Mouse (Mus musculus) myocyte (in vitro differentiated cells): ENCODE measurements around the gene Fndc4. TPM values are rescaled to one million over a fixed set of nuclear protein-coding genes. Genes with fewer than 3 reads are reported as not detected.
A peak's percentile ranks its signal among the peaks of the same experiment; 100 is the strongest.

ENCODE experiments used
- H3K27me3 ChIP-seq: one replicate; pipeline ENCODE4 v1.6.1; 2011; ENCODE audit not compliant: control insufficient read depth, insufficient read depth, insufficient read length
- H3K36me3 ChIP-seq: one replicate; pipeline ENCODE4 v1.6.1; 2011; ENCODE audit not compliant: control insufficient read depth, insufficient read depth
- H3K4me2 ChIP-seq: one replicate; pipeline ENCODE4 v1.6.1; 2011; ENCODE audit warnings: low read depth, control low read depth
- H3K4me3 ChIP-seq: one replicate; pipeline ENCODE4 v1.5.1; 2011; ENCODE audit warnings: mild to moderate bottlenecking, control low read depth, moderate library complexity
- H3K79me2 ChIP-seq: one replicate; pipeline ENCODE4 v1.6.1; 2011; ENCODE audit not compliant: control insufficient read depth, insufficient read depth
- H3ac ChIP-seq: one replicate; pipeline ENCODE4 v1.6.1; 2011; ENCODE audit not compliant: control insufficient read depth, insufficient read length
- CEBPB ChIP-seq: IDR thresholded peaks from 2 replicates; pipeline ENCODE4 v1.6.1; 2011; ENCODE audit warnings: mild to moderate bottlenecking, moderate library complexity; ENCODE audit not compliant: poor library complexity, insufficient read depth, severe bottlenecking
- E2F4 ChIP-seq: IDR thresholded peaks from one replicate; pipeline ENCODE4 v1.6.1; 2011; ENCODE audit warnings: mild to moderate bottlenecking, control low read depth, moderate library complexity; ENCODE audit not compliant: insufficient read depth
- MAX ChIP-seq: IDR thresholded peaks from one replicate; pipeline ENCODE4 v1.6.1; 2011; ENCODE audit warnings: low read depth, mild to moderate bottlenecking, control low read depth
- MYOD1 ChIP-seq, 3 experiments: IDR thresholded peaks; one replicate each; pipeline ENCODE4 v1.6.1; 2011; ENCODE audit warnings: control low read depth in 2 of 3, low read depth in 2 of 3, mild to moderate bottlenecking in 2 of 3, moderate library complexity in 1 of 3; ENCODE audit not compliant: insufficient read length in 2 of 3, control insufficient read depth in 1 of 3
- MYOG ChIP-seq, 3 experiments: IDR thresholded peaks; one replicate each; pipeline ENCODE4 v1.6.1; 2011; ENCODE audit warnings: control low read depth in 2 of 3, low read depth in 2 of 3, mild to moderate bottlenecking in 2 of 3; ENCODE audit not compliant: insufficient read length in 2 of 3, control insufficient read depth in 1 of 3, insufficient read depth in 1 of 3
- POLR2A ChIP-seq: IDR thresholded peaks from one replicate; pipeline ENCODE4 v1.6.1; 2011; ENCODE audit warnings: low read depth, mild to moderate bottlenecking, control low read depth, moderate library complexity; ENCODE audit not compliant: insufficient read length
- POLR2AphosphoS2 ChIP-seq: IDR thresholded peaks from one replicate; pipeline ENCODE4 v1.6.1; 2011; ENCODE audit warnings: low read depth, control low read depth; ENCODE audit not compliant: insufficient read length
- REST ChIP-seq: IDR thresholded peaks from one replicate; pipeline ENCODE4 v1.6.1; 2011; ENCODE audit warnings: mild to moderate bottlenecking, control low read depth, moderate library complexity; ENCODE audit not compliant: insufficient read depth, insufficient read length
- SRF ChIP-seq: IDR thresholded peaks from one replicate; pipeline ENCODE4 v1.6.1; 2011; ENCODE audit warnings: low read depth; ENCODE audit not compliant: control insufficient read depth, insufficient read length
- TCF12 ChIP-seq: IDR thresholded peaks from one replicate; pipeline ENCODE4 v1.6.1; 2011; ENCODE audit warnings: mild to moderate bottlenecking, control low read depth; ENCODE audit not compliant: poor library complexity, insufficient read depth, severe bottlenecking
- TCF3 ChIP-seq: IDR thresholded peaks from one replicate; pipeline ENCODE4 v1.6.1; 2011; ENCODE audit warnings: low read depth, control low read depth; ENCODE audit not compliant: insufficient read length
- USF1 ChIP-seq: IDR thresholded peaks from one replicate; pipeline ENCODE4 v1.6.1; 2011; ENCODE audit warnings: low read depth, mild to moderate bottlenecking, control low read depth, moderate library complexity
- polyA plus RNA-seq: library from polyadenylated mRNA; unstranded; fragments of >200 nt; fragmentation: generic; extraction: Trizol; gene quantifications from one replicate; pipeline ENCODE4 v1.2.1, GENCODE M21; 2012; ENCODE audit warnings: missing spikeins

Fndc4 gene
- polyA plus RNA-seq = 4.9 TPM

DNA sequence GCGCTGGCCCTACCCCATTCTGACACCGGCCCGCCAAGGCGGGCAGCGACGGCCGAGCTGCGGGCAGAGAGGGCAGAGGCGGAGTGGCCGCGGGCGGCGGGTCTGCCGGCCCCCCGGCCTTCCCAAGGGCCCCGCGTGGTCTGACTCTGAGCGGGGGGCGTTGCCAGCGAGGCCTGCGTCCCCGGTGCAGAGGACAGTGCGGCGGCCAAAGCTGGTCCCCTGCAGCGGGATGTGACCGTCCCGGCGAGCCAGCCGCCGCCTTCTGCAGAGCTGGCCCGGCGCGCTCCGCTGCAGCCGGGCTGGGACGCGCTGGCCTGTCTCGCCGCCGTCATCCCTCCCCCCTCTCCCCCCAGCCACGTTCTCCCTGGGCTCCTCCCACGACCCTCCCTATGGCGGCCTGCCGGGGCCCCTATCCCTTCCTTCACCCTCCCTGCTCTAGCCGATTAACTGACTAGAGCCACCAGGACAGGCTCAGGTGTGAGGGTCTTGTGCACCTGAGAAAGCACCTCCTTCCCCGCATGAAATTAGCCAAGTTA, at the start of gene Fndc4:
Fndc4 (minus strand) TSS at position 475 of the 536 bp plus-strand sequence.
- peak within 1 kb of the TSS; percentile 82 for H3K4me2 ChIP-seq
- TF ChIP-seq POLR2AphosphoS2 (no peak), USF1 (no peak), SRF (no peak), TCF3 (no peak), POLR2A (peak; percentile 39)
- H3K27me3 ChIP-seq = peaks cover 29% of the 10 kb centered on the region
- H3K4me3 ChIP-seq = peak within 1 kb of the TSS; percentile 11
- no peaks in the 10 kb centered on the region for H3K36me3 ChIP-seq
- no peaks in the 10 kb centered on the region for H3K79me2 ChIP-seq
- H3ac ChIP-seq = peak within 1 kb of the TSS; percentile 5

DNA sequence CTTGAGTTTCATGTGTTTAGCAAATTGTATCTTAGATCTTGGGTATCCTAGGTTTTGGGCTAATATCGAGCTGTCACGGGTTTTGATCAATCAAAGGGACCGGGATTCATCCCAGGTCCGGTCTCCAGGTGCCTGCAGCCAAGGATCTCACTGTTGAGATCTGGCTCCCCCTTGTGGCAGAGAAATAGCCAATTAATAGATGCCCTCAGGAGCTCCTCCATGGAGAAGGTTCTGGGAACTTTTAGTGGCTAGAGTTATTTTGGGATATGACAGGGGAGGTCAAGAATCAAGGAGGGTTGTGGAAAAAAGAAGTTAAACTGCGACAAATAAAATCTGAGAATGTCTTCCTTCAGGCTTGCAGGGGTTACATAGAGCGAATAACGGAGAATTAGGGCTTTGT, 32.4 kb upstream of the Fndc4 start:
- H3K27me3 ChIP-seq = no peaks in the 10 kb centered on the region
- H3K4me2 ChIP-seq = peak overlapping the region; percentile 9
- H3ac ChIP-seq = no peak overlapping the region
- no peaks in the 10 kb centered on the region for H3K79me2 ChIP-seq
- H3K4me3 ChIP-seq = no peak overlapping the region
- no peak for TF ChIP-seq MYOG (IDR thresholded peaks at IDR 0.05; ENCODE audit: control insufficient read depth in 1 of 3, insufficient read depth in 1 of 3, insufficient read length in 2 of 3, low read depth in 2 of 3)
- no peak for TF ChIP-seq TCF12
- TF ChIP-seq POLR2A = no peak
- TF ChIP-seq SRF = no peak
- no peak for TF ChIP-seq MYOD1 (IDR thresholded peaks at IDR 0.05; ENCODE audit: control insufficient read depth in 1 of 3, insufficient read length in 2 of 3, low read depth in 2 of 3)
- TF ChIP-seq POLR2AphosphoS2 = no peak
- no peaks in the 10 kb centered on the region for H3K36me3 ChIP-seq

DNA sequence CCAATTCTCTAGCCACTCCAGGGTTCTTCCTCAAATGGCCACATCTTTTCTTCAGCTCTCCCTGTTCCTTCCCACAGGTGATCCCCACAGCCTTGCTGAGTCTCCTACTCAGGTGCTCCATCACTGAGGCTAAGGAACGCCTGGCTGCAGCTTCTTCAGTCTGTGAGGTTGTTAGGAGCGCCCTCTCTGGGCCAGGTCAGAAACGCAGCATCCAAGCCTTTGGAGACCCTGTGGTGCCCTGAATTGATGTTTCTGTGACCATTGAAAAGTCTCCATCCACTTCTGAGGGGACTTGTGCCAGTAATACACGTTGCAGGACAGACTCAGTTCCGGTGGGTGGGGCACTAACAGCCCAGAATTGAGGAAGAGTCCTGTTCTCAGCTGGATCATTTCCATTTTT, 31.0 kb upstream of the Fndc4 start:
- no peaks in the 10 kb centered on the region for H3K79me2 ChIP-seq
- H3K4me2 ChIP-seq = no peak overlapping the region
- H3ac ChIP-seq = no peak overlapping the region
- H3K36me3 ChIP-seq = no peaks in the 10 kb centered on the region
- no peak overlapping the region for H3K4me3 ChIP-seq
- H3K27me3 ChIP-seq = no peaks in the 10 kb centered on the region
- no peak for TF ChIP-seq TCF3
- TF ChIP-seq REST = no peak
- TF ChIP-seq MAX = no peak
- TF ChIP-seq POLR2AphosphoS2 = no peak
- TF ChIP-seq POLR2A = no peak
- no peak for TF ChIP-seq TCF12
- no peak for TF ChIP-seq MYOG (IDR thresholded peaks at IDR 0.05; ENCODE audit: control insufficient read depth in 1 of 3, insufficient read depth in 1 of 3, insufficient read length in 2 of 3, low read depth in 2 of 3)
- no peak for TF ChIP-seq MYOD1 (IDR thresholded peaks at IDR 0.05; ENCODE audit: control insufficient read depth in 1 of 3, insufficient read length in 2 of 3, low read depth in 2 of 3)
- TF ChIP-seq CEBPB = no peak
- no peak for TF ChIP-seq USF1

DNA sequence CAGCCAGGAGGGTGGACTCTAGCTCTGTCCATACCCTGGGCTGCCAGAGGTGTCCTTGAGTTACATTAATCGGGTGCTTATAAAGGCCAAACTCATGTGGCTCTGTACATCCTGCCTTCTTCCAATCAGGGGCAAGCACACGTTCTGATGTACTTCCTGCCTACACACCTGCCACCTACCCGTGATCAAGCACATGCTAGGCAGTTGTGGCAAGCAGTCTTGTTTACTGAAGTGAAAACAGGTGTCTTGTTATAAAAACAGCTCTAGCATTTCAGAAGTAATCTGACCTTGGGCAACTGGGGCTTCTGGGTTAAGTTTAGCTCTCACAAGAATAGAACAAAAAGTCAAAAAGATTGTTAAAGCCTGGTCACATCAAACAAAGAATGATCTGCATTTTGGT, 28.2 kb upstream of the Fndc4 start:
- H3K27me3 ChIP-seq = no peaks in the 10 kb centered on the region
- no peak overlapping the region for H3ac ChIP-seq
- H3K36me3 ChIP-seq = no peaks in the 10 kb centered on the region
- no peak overlapping the region for H3K4me3 ChIP-seq
- no peak overlapping the region for H3K4me2 ChIP-seq
- H3K79me2 ChIP-seq = no peaks in the 10 kb centered on the region
- TF ChIP-seq POLR2AphosphoS2 (no peak), E2F4 (no peak), MAX (no peak), CEBPB (no peak), REST (no peak), USF1 (no peak), TCF3 (no peak), MYOG (IDR thresholded peaks at IDR 0.05; ENCODE audit: control insufficient read depth in 1 of 3, insufficient read depth in 1 of 3, insufficient read length in 2 of 3, low read depth in 2 of 3) (peak in 2 of 3 experiments; percentile 52 to 54), TCF12 (no peak), MYOD1 (IDR thresholded peaks at IDR 0.05; ENCODE audit: control insufficient read depth in 1 of 3, insufficient read length in 2 of 3, low read depth in 2 of 3) (peak in 2 of 3 experiments; percentile 10 to 70), SRF (no peak)

DNA sequence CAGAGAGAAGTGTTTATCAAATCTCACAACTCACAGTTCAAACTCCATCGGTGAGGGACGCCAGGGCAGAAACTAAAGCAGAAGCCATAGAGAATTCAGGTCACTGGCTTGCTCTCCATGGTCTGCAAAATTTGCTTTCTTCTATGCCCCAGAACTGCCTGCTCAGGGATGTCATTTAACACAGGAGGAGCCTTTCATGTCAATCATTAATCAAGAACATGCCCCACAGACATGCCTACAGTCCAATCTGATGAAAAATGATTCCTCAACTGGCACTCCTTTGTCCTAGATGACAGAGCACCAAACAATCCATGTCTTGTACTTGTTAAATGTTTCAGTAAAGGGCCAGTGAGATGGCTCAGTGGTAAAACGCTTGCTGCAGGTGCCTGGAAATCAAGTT, 26.9 kb upstream of the Fndc4 start:
- Histone ChIP-seq H3K4me2 (no peak overlapping the region), H3K27me3 (no peaks in the 10 kb centered on the region), H3K79me2 (no peaks in the 10 kb centered on the region), H3K36me3 (no peaks in the 10 kb centered on the region), H3ac (no peak overlapping the region), H3K4me3 (no peak overlapping the region)
- TF ChIP-seq POLR2AphosphoS2 (no peak), TCF3 (no peak), POLR2A (no peak), REST (no peak), USF1 (no peak), CEBPB (no peak), E2F4 (no peak), SRF (no peak), MYOG (IDR thresholded peaks at IDR 0.05; ENCODE audit: control insufficient read depth in 1 of 3, insufficient read depth in 1 of 3, insufficient read length in 2 of 3, low read depth in 2 of 3) (no peak), TCF12 (no peak), MYOD1 (IDR thresholded peaks at IDR 0.05; ENCODE audit: control insufficient read depth in 1 of 3, insufficient read length in 2 of 3, low read depth in 2 of 3) (no peak), MAX (no peak)
